Mouse (Mus musculus) right cerebral cortex, postnatal 25 days (tissue): ENCODE measurements around the gene Adarb1.

Source experiments
- DNase-seq: peaks from one replicate; pipeline ENCODE4 v3.0.0; 2022

Gene Adarb1

DNA sequence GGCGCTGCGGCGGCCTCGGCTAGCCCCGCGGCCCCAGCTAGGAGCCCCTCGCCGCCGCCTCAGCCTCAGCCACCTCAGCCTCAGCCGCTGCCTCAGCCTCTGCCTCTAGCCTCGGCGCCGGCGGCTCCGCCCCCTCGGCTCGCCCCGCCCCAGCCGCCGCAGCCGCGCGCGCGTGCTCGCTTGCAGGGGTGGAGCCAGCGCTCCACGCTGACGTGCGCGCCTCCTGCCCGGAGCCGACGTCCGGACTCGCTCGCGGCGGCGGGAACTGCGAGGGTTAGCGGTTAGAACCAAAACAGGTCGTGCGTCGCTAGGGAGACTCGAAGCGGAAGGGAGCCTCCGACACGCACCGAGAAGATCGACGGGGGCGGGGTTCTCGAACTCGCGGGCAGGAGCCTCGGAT is at the start of gene Adarb1:
Gene Adarb1, minus strand, starts transcription at position 133 of the 400 bp plus-strand sequence.
- peak; percentile 92 for DNase-seq

DNA sequence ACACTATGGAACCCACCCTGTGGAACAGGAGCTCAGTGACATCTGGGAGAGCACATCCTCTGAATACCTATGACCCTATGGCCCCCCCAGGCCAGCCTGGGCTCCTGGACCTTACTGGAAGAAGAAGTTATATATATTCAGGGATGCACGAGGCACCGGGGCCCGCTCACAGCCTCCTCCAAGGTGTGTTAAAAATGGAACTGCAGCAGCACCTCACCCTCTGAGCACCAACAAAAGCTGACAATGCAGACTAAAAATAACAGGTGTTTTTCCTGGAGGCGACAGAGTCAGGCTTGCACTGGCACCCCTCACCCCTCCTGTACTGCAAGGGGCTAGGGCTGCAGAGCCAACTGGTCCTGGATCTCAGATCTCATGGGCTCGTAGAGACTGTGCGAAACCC is 49.3 kb upstream of the Adarb1 start:
- DNase-seq: peak; percentile 23

DNA sequence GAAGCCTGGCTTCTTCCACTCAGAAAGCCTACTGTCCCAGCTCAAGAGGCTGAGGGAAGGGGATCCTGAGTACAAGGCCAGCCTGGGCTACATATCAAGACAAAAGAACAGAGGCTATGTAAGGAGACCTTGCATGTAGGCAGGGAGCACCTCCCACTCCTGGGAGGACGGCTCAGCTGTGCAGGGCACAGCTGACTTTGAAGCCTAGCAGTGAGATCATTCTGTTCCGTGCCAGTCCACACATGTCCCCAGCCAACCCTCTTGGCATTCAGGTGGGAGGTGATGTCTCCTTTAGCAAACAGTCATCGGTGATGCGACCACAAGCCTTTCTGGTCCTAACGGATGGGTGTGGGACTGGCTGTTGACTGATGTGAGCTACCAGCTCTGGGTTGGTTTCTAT is 47.8 kb upstream of the Adarb1 start:
- DNase-seq: no peak

DNA sequence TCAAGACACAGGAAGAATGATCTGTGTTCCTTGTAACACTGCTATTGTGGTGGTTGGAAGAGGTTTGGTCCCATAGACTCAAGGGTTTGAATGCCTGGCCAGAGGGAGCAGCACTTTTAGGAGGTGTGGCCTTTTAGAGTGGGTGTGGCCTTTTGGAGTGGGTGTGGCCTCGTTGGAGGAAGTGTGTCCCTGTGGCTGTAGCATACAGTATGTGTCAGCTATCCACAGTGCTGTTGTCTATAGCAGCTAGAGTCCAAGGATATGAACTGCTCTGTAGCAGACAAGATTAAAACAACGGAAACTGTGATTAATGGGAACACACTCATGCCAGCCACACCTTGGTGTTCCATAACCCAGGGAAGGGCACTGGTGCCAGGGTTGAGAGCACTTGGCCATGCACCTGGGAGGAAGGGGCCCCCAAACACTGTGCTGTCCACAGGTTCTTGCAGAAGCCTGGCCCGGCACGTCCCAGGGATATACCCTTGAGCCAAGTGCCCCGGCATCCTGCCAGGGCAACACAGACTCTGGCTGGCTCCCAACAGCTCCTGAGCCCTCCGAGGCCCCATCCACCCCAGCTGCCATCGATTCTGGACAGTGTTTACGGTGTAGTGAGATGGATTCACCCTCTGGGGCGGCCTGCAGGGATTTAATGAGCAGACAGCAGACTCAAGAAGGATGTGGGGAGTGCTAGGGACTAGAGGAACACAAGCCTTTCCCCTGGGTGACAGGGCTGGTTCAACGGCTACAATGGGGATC is 46.3 kb upstream of the Adarb1 start:
- DNase-seq: no peak

DNA sequence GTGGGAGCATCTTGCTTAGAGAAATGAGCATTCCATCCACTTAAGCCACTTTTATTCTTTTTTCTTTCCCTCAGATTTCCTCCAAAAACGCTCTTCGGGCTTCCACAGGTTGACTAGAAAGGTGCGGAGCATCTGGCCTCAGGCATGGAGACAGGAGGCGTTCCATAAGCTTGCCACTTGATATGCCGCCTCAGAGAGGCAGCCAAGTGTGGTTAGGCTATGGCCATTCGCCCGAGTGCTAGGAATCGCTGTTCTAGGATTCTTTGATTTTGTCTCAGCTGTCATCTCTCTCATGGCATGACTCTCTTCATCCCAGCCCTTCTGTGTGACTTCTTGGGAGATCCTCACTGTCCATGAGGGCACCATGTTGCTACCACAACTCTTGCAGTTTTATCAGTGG is 43.1 kb upstream of the Adarb1 start:
- DNase-seq: no peak

DNA sequence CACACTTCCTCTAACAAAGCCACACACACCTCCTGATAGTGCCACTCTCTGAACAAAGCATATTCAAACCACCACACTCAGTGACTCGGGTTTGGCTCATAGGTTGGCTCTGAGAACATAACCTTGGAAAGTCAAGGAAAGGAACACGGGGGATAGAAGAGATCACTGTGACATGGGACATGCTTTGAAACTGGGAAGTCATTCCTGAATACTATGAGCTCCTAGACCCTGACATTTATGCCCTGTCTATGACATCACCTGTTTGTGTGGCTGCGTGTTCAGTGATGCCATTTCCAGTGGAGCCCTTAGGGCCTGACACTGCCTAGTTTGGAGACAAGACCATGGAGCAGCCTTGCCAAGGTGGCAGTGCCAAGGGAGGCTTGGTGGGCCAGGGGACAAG is 39.6 kb upstream of the Adarb1 start:
- DNase-seq: no peak

DNA sequence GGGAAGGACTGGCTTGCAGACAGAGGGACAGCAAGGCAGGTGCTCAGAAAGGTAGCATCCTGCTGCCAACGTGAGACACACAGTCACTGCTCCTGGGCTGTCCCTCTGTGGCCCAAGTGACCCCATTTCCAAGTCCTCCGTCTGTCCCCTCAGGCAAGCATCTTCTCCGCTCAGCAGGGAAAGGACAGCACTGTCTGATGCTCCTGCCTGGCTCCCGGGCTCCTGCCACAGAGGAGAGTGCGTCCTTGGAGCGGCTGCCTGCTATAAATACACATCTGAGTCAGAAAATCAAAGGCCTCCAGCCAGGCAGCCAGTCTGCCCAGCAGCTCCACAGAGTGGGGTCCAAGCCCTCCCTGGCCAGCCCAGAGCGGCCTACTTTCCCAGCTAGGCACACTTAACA is 38.4 kb upstream of the Adarb1 start:
- no peak for DNase-seq

DNA sequence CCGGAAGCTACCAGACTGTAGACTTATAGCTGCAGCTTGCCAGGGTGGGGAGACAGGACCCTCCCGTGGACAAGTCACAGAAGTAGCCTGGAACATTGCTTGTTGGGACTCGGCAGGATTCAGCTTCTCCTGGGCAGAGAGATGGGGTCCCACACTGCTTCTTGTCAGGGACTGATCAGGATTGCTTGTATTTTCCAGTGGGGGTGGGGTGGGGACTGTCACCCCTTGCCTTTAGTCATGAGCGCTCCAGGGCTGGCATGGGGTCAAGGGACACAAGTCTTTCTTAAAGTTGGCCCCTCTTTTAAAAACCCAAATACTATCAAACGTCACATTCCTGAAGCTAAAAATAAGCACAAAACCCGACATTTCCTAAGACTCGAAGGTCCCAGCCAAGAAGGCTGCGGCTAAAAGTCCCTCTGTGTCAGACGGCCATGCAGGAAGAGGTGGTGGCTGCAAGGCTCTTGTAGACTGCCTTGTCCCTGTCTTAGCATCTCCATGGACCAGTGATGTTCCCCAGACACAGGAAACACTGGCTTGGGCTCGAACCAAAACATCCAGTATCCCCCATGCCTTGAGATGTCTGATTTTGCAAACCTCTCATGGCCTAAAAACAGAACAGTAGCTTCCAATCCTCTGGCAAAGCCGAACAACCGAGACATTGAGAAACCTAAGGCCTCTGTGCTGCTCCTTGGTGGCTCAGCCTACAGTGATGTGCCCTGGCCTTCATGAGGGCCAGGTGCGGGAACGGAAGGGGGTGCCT is 37.4 kb upstream of the Adarb1 start:
- no peak for DNase-seq

DNA sequence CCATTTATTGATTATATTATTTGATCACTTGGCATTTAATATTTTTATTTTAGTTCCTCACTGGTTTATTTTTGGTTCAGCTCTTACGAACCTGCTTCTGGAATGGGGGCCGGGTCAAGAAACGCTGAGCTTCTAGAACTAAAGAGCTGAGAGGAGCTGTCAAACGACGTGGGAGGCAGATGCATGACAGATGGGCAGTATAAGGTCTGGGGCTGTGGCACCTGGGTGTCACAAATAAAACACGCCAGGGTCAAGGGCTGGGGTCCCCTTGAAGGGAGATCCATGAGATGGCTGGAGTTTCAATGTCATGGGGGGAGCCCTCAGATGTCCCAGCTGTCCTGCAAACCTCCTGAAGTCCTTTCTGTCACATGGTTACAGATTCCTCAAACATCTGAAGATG is 36.7 kb upstream of the Adarb1 start:
- no peak for DNase-seq

DNA sequence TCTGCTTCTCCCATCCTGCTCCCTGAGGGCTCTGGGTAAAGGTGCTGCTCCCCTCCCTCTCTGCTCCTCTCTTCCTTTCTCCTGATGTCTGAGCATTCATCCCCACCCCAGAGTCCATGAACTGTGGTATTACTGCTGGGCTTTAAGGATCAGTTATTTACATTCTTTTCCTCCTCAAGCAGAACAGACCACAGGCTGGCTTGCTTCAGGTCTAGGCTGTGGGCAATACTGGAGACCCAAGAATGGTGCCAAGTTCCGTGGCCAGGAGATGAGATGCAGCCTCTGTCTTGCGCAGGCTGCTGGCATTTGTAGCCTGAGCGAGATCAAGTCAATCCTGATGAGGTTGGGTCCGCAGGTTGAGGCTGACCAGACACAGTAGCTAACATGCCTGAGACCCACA is 33.8 kb upstream of the Adarb1 start:
- no peak for DNase-seq

DNA sequence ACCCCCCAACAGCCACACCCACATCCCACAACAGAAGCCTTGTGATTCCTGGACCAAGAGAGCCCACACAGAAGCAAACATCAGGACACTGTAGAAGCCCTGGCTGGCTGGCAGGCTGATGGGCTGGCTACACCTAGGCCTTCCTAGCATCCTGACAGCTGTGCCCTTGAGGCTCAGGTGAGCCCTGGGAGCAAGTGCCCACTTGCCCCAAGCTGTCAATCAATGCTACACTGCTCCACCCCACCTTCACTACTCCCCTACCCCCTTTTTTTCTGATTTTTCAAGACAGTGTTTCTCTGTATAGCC is 32.0 kb upstream of the Adarb1 start:
- no peak for DNase-seq

DNA sequence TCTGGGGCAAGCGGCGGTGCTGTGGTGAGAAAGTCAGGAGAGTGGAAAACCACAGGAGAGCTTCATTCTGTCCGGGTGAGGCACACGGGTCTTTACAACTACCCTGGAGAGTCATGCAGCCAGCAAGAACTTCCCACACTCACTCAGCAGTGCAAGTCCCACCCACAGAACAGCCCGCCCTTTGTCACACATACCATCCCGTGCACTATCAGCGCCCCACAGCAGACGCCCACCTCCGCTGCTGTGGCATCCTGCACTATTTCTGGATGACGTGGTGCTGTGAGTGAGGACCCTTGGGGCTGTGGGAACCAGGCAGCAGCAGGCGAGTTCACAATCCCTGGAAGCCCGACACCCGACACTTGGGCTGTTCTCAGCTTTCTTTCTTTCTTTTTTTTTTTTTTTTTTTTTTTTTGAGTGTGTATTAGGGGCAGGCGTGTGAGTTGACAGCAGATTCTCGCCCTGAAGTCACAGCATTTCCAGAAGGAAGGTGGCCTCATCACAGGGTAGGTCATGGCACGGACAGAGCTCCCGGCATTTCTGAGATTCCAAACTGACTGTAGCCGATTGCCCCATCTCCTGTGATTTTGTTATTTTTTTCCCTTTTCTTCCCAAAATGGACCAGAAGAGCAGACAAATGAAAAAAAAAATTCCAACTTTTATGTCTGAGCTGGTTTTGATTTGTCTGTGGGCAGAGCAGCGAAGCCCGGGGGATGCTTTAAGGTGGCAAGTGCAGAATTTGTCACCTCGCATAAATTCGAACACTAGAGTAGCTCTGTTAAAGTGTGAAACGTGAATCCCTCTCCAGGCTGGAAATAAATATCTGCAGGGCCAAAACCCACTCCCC is 31.5 kb upstream of the Adarb1 start:
- DNase-seq: peak; percentile 28

DNA sequence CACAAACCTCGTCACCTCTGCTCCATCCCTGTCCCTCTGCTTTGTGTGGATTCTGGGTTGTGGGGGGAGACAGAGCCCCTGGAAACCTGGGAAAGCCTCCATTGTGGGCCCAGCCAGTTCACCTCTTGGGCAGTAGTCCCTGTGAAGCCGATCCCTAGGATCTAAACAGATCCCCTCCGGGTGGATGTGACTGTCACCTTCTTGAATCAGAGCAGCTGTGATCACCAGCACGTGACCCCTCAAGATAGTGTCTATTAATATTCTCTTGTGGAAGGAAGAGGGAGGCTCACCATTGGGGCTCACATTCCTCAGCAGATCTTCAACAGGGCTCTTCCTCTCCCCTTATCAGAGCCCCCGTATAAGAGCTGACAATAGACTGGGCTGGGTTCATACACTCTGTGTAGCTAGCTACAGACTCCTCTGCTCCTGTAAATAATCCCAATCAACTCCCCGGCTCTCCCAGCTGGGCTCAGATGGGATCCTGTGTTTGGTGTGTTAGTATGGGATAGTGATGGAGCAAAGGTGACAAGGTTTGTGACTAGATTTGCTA is 30.7 kb upstream of the Adarb1 start:
- DNase-seq: no peak

DNA sequence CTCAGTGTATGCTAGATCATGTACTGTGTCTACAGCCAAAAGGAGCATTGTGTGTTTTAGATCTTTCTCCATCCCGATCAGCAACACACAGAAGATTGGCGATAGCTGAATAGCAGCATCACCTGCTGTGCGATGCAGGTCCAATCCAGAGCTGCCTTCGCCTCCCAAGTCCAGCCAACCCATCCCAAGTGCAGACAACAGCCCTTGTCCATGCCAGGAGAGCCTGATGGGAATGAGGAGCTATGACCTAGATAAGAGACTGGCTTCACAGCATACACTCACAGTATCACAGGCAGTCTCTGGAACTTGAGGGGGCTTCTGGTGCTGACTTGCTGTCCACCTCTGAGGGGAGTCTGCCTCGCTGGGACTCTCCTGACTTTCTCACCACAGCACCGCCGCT is 30.1 kb upstream of the Adarb1 start:
- DNase-seq: no peak

DNA sequence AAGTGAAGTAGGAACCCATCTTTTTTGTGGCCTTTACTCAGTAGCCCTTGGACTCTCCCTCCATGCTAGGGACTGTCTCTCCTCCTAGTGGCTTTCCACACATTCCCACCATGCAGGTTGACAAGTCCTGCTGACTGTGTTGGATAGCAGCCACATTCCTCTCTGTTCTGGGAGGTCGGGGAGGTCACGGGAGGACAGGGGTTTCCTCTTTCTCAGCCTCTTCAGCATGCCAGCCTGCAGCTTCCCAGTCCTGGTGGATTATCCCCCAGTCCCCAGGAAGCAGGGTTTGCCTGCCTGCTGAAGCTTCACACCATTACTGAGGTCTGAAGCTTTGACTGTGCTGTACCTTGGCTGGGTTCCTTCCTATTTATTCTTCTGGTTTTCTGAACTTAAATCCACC is 29.7 kb upstream of the Adarb1 start:
- DNase-seq: no peak

DNA sequence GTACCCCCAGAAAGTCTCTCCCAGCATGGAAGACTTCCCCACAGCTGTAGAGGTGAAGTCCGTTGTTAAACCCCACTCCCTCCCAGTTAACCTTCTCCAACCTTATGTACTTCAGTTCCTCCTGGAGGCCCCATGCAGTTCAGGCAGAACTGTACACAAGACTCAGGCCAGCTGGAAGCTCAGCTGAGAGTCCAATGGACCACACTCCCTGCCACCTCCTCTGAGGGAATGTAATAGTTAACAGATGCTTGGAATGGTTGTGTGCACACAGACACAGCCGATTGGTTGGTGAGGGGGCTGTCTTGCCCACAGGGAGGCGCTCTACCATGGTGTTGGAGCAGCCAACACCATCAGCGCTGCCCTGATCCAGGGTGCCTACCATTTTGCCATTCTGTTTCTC is 24.2 kb upstream of the Adarb1 start:
- DNase-seq: no peak

DNA sequence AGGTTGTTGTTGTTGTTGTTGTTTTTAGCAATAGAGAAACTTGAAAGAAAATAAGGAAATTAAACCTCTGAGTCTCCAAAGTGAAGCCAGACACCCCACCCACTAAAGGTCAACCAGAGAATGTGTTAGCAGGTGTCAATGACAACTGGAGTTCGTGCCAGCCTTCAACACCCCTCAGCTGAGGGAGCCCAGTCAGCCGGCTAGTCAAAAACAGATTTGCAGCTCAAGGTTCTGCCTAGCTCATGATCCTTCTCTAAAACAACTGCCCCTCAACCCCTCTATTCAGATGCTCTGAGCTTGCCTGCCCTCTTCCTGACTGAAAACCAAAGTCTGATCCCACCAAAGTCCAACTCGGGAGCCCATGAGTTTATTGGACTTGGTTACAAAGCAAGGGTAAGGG is 23.7 kb upstream of the Adarb1 start:
- no peak for DNase-seq

DNA sequence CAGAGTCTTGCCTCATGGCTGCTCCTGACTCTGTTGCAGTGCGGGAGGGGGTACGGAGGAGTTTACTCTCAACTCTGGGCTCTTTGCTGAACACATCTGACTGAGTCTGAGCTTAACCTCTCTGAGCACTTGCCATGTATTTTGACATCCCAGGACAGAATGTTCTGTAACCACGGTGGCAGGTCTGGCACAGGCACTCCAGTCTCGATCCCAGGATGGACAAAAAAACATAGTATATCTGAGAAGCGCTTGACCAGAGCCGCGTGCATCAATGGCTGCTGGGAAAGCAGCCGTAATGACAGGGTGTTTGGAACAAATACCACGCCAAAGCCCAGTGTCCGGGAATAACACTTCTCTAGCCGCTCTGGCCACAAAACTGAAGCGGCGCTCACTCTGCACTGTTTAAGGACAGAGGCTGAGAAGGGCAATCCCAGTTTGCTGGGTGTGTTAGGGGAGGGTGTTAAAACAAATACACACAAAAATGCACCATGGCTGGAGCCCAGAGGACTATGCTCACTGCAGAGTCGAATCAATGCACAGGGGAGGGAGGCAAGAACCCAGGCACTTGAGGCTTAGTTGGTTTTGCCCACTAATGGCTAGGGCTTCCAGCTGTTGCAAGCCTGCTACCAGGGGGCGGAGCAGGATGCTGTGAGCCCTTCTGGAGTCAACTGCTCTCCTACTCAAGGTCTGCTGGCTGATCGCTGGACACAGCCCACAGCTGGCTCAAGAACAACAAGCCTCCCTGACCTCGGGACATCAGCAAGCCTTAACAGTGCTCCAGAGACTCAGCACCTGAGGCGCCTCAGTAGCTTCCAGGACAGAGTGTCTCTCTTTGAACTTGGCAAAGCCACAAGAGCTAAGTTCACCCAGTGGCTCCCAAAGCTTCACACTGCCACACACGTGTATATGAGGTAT is 23.0 kb upstream of the Adarb1 start:
- no peak for DNase-seq

DNA sequence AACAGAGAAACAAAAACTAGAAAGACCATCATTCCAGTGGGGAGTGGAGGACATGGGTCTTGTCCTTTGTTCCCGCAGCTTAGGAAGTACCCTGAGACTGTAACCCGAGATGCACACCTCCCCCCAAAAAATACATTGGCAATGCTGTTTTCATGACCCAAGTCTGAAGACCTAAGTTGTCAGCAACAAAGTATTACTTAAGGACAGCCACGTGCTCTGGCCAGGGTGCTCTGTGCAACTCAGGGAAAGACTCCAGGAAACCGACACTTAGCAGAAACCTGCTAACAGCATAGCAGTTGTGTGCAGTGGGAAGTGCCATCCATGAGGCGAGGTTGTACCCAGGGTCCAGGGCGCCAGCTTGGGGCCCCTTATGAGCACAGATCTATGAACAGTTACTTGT is 22.2 kb upstream of the Adarb1 start:
- no peak for DNase-seq

DNA sequence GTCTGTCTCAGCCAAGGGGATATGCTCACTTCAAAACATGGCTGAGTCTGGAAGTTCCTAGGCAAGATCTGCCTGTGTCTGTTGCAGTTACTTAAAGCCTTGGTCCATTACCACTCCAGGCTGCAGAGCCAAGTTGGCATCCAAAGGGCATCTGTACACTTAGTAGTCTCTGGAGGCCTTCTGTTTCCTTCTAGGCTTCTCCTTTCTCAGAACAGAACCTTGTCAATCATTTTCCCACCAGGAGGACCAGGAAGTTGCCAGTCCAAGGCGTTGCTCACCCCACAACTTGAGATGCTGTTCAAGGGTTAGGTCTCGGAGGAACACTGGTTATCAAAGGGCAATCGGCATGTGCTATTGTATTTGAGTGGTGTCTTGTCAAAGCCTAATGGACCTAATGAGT is 21.0 kb upstream of the Adarb1 start:
- no peak for DNase-seq

DNA sequence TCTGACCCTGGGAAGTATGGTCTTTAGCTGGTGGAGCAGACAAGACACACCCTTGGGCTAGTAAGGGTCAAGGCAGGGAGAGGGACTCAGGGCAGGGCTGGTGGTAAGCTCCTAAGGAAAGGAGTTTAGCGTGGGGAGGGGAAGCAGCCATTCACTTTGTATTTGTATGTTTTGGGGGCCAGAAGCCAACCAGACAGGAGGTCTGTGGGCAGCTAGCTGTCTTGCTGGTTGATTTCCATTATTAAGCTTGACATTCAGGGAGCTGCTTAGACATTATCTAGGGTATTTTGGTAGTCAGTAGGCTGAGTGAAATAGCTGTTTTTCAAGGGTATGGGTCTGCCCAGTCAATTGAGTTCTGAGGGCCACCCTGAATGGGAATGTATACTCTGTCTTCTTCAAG is 20.0 kb upstream of the Adarb1 start:
- DNase-seq: no peak

DNA sequence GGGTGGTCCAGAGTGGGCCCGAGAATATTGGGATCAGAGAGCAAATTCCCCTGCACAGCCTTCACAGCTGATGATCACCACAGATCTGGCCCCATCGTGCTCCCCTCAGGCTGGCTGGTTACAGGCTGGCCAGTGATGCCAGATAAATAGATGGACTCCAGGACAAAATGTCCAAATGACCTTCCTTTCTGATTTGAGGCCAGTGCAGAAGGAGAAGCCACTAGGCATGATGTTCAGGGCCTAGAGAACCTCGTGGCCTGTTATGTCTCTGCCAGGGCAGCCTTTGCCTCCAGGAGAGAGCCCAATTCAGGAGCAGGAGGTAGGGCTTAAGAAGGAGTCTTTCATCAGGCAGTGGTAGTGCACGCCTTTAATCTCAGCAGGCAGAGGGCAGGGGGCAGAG is 17.3 kb upstream of the Adarb1 start:
- DNase-seq: no peak
